Mouse (Mus musculus) CH12.LX (cell line): Measurements from ENCODE around the gene Cd151. TPM values are rescaled to one million over a fixed set of nuclear protein-coding genes. Genes with fewer than 3 reads are reported as not detected.

Experiments used
- DNase-seq: peaks from one replicate; pipeline ENCODE4 v3.0.0-alpha.2; 2013; ENCODE audit errors: extremely low read depth
- H3K27ac ChIP-seq: 2 replicates; pipeline ENCODE4 v1.5.1; 2012; ENCODE audit warnings: low read depth, mild to moderate bottlenecking, control low read depth, moderate library complexity; ENCODE audit not compliant: insufficient read depth
- H3K27me3 ChIP-seq: replicated peaks from 2 replicates; pipeline ENCODE3; 2012; ENCODE audit warnings: inconsistent platforms
- H3K36me3 ChIP-seq, 2 experiments: replicated peaks in 1 of 2; 2 replicates each; pipeline versions ENCODE3 to v1.6.1; 2012; ENCODE audit warnings: inconsistent platforms in 1 of 2, low read length in 1 of 2, mild to moderate bottlenecking in 1 of 2, mixed read lengths in 1 of 2, moderate library complexity in 1 of 2; ENCODE audit not compliant: control insufficient read depth in 1 of 2, insufficient read depth in 1 of 2
- H3K4me1 ChIP-seq, 2 experiments: 2 replicates each; pipeline ENCODE4 v1.6.1; 2012; ENCODE audit warnings: inconsistent platforms in 1 of 2, moderate library complexity in 1 of 2; ENCODE audit not compliant: insufficient read depth in 2 of 2, control insufficient read depth in 1 of 2
- H3K4me2 ChIP-seq: 2 replicates; pipeline ENCODE4 v1.6.1; 2012; ENCODE audit warnings: low read depth, mild to moderate bottlenecking, control low read depth; ENCODE audit not compliant: poor library complexity, insufficient read depth, severe bottlenecking
- H3K4me3 ChIP-seq, 3 experiments: fragments of 150-350 bp in 1 of 3; sonication (generic) in 1 of 3; replicated peaks in 1 of 3; 2 replicates each; pipeline versions ENCODE3 to v1.5.1; 2011 to 2012; ENCODE audit warnings: low read depth in 2 of 3, low read length in 2 of 3, mild to moderate bottlenecking in 2 of 3, moderate library complexity in 2 of 3, control low read depth in 1 of 3, improper control_type of control experiment in 1 of 3, inconsistent platforms in 1 of 3, mixed read lengths in 1 of 3; ENCODE audit not compliant: poor library complexity in 1 of 3
- H3K79me2 ChIP-seq: replicated peaks from 2 replicates; pipeline ENCODE4 v1.6.1; 2012; ENCODE audit warnings: mild to moderate bottlenecking, moderate library complexity; ENCODE audit not compliant: control insufficient read depth, poor library complexity, insufficient read depth, severe bottlenecking; ENCODE audit errors: extremely low read depth
- H3K9ac ChIP-seq: 2 replicates; pipeline ENCODE4 v1.6.1; 2012; ENCODE audit warnings: low read depth, mild to moderate bottlenecking, control low read depth, moderate library complexity; ENCODE audit not compliant: insufficient read depth
- H3K9me3 ChIP-seq: replicated peaks from 2 replicates; pipeline ENCODE3; 2012; ENCODE audit warnings: low read length, inconsistent platforms, mixed read lengths
- BHLHE40 ChIP-seq: IDR thresholded peaks from 2 replicates; pipeline ENCODE4 v1.6.1; 2011; ENCODE audit warnings: mild to moderate bottlenecking, low read depth, low read length, improper control_type of control experiment
- CHD1 ChIP-seq: IDR thresholded peaks from 2 replicates; pipeline ENCODE4 v1.6.1; 2012; ENCODE audit warnings: low read depth, low read length, improper control_type of control experiment, inconsistent platforms
- CHD2 ChIP-seq: IDR thresholded peaks from 2 replicates; pipeline ENCODE4 v1.6.1; 2011; ENCODE audit warnings: low read length, improper control_type of control experiment
- EP300 ChIP-seq: IDR thresholded peaks from 2 replicates; pipeline ENCODE4 v1.6.1; 2011; ENCODE audit warnings: low read length, improper control_type of control experiment
- GABPA ChIP-seq: IDR thresholded peaks from 2 replicates; pipeline ENCODE4 v1.6.1; 2012; ENCODE audit warnings: low read depth, low read length, improper control_type of control experiment, inconsistent platforms; ENCODE audit not compliant: insufficient replicate concordance
- HCFC1 ChIP-seq: IDR thresholded peaks from 2 replicates; pipeline ENCODE4 v1.6.1; 2012; ENCODE audit warnings: low read depth, mild to moderate bottlenecking, inconsistent platforms, low read length, improper control_type of control experiment
- IRF4 ChIP-seq: IDR thresholded peaks from 2 replicates; pipeline ENCODE4 v1.6.1; 2014; ENCODE audit warnings: low read depth, mild to moderate bottlenecking, inconsistent platforms, low read length, improper control_type of control experiment
- MAFK ChIP-seq: IDR thresholded peaks from 2 replicates; pipeline ENCODE4 v1.6.1; 2011; ENCODE audit warnings: low read length, improper control_type of control experiment; ENCODE audit not compliant: insufficient replicate concordance
- MAZ ChIP-seq: IDR thresholded peaks from 2 replicates; pipeline ENCODE4 v1.6.1; 2012; ENCODE audit warnings: low read depth, mild to moderate bottlenecking, inconsistent platforms, low read length, improper control_type of control experiment, moderate library complexity
- MEF2A ChIP-seq: IDR thresholded peaks from 2 replicates; pipeline ENCODE4 v1.6.1; 2014; ENCODE audit warnings: low read depth, mild to moderate bottlenecking, inconsistent platforms, low read length, improper control_type of control experiment, borderline replicate concordance
- MXI1 ChIP-seq: IDR thresholded peaks from 2 replicates; pipeline ENCODE4 v1.6.1; 2011; ENCODE audit warnings: mild to moderate bottlenecking, low read depth, low read length, improper control_type of control experiment
- NELFE ChIP-seq: IDR thresholded peaks from 2 replicates; pipeline ENCODE4 v1.6.1; 2011; ENCODE audit warnings: low read depth, low read length, improper control_type of control experiment
- PAX5 ChIP-seq: IDR thresholded peaks from 2 replicates; pipeline ENCODE4 v1.6.1; 2012; ENCODE audit warnings: low read length, inconsistent platforms, mixed read lengths
- POLR2A ChIP-seq: IDR thresholded peaks from 2 replicates; pipeline ENCODE4 v1.6.1; 2011; ENCODE audit warnings: low read depth, mild to moderate bottlenecking, improper control_type of control experiment, low read length
- RAD21 ChIP-seq: IDR thresholded peaks from 2 replicates; pipeline ENCODE4 v1.6.1; 2011; ENCODE audit warnings: low read depth, mild to moderate bottlenecking, low read length, improper control_type of control experiment, moderate library complexity
- RCOR1 ChIP-seq: conservative IDR thresholded peaks from 2 replicates; pipeline ENCODE4 v1.6.1; 2012; ENCODE audit warnings: low read depth, mild to moderate bottlenecking, inconsistent platforms, low read length, improper control_type of control experiment
- SIN3A ChIP-seq: IDR thresholded peaks from 2 replicates; pipeline ENCODE4 v1.6.1; 2012; ENCODE audit warnings: low read length, improper control_type of control experiment, inconsistent platforms
- UBTF ChIP-seq: IDR thresholded peaks from 2 replicates; pipeline ENCODE4 v1.6.1; 2012; ENCODE audit warnings: low read depth, mild to moderate bottlenecking, inconsistent platforms, low read length, improper control_type of control experiment, moderate library complexity
- USF2 ChIP-seq: conservative IDR thresholded peaks from 2 replicates; pipeline ENCODE4 v1.6.1; 2011; ENCODE audit warnings: low read depth, low read length, improper control_type of control experiment
- ZC3H11A ChIP-seq: IDR thresholded peaks from 2 replicates; pipeline ENCODE4 v1.6.1; 2012; ENCODE audit warnings: low read depth, mild to moderate bottlenecking, inconsistent platforms, low read length, improper control_type of control experiment
- ZMIZ1 ChIP-seq: IDR thresholded peaks from 2 replicates; pipeline ENCODE4 v1.6.1; 2012; ENCODE audit warnings: low read depth, mild to moderate bottlenecking, inconsistent platforms, low read length, improper control_type of control experiment
- ZNF384 ChIP-seq: IDR thresholded peaks from 2 replicates; pipeline ENCODE4 v1.6.1; 2012; ENCODE audit warnings: low read depth, low read length, improper control_type of control experiment, inconsistent platforms
- dilution Hi-C: fragments of 300-500 bp; cut with MboI; formaldehyde crosslinking; loops from 2 replicates; pipeline ENCODE4 v1.14.3; 2020; ENCODE audit warnings: low sequenced_read_pairs; ENCODE audit not compliant: extremely low pct_unique_long_range_greater_than_20kb, extremely low pct_ligation_motif_present
- in situ Hi-C: fragments of 300-500 bp; cut with MboI; formaldehyde crosslinking; loops from 3 replicates; pipeline ENCODE4 v1.14.3; 2019; ENCODE audit warnings: low sequenced_read_pairs, low pct_ligation_motif_present, low pct_unique_long_range_greater_than_20kb, mixed read lengths
- polyA plus RNA-seq: library from polyadenylated mRNA; unstranded; fragments of >175 nt; gene quantifications from 2 replicates; pipeline ENCODE4 v1.2.1, GENCODE M21; 2012; ENCODE audit warnings: low read depth; ENCODE audit not compliant: insufficient read length
- total RNA-seq, 2 experiments: library from RNA; depleted of rRNA; stranded (reverse); fragments of 300-350 nt in 1 of 2; fragments of >200 nt in 1 of 2; gene quantifications; 2 replicates each; pipeline ENCODE4 v1.2.3; 2012 to 2014

Cd151 gene
- total and polyA plus RNA-seq, 3 experiments = 10.6 to 21.1 (median 14.9) TPM

DNA sequence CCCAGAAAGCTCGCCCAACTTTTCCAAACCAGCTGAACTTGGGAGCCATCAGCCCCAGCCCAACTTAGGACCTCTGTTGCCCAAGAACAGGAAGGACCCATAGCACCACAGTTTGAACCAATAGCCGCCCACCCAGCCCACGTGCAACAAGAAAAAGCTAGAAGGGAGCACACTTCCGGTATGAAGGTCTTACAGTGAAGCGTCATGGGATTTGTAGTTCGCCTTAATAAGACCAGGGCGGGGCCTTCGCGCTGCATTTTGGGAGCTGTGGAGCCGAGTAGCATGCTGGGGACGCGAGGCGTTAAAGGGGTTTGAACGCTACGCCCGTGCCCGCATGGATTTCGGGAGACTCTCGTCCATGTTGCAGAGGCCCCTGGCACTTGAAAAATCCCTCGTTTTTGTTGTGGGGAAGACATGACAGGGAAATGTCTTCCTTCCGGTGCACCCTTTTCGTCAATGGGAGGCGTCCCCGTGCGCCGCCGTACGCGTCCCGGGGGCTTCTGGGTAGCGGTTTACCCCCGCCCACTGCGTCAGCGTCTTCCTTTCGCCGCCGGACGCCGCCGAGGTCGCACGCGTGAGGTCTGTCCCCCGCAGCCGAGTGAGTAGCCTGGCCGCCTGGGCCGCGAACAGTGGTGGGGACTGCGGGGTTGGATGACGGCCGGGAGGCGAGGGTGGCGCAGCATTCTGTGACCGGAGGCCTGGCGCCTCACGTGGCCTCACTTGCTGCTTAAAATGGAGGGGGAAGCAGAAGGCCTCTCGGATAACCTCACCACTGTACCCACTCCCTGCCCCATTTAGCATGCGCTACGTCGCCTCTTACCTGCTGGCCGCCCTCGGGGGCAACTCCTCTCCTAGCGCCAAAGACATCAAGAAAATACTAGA is 19.8 kb upstream of the Cd151 start, which contains the start of gene Rplp2 (continued):
- TF ChIP-seq NELFE = peak; percentile 98
- no peak for TF ChIP-seq UBTF
- TF ChIP-seq CHD1 = no peak
- no peak; the same call in 1 of the 2 replicates for TF ChIP-seq GABPA
- no peak for TF ChIP-seq RAD21
- peak; percentile 99 for TF ChIP-seq MXI1
- no peak for TF ChIP-seq IRF4
- TF ChIP-seq BHLHE40 = peak; percentile 73
- TF ChIP-seq SIN3A = peak; percentile 93
- no peak for TF ChIP-seq PAX5
- TF ChIP-seq MEF2A = no peak
- 0 out of 2 replicates have a peak, but pooled peaks have one; percentile 15 for TF ChIP-seq USF2
- TF ChIP-seq MAZ = 0 out of 2 replicates have a peak, but pooled peaks have one; percentile 20

DNA sequence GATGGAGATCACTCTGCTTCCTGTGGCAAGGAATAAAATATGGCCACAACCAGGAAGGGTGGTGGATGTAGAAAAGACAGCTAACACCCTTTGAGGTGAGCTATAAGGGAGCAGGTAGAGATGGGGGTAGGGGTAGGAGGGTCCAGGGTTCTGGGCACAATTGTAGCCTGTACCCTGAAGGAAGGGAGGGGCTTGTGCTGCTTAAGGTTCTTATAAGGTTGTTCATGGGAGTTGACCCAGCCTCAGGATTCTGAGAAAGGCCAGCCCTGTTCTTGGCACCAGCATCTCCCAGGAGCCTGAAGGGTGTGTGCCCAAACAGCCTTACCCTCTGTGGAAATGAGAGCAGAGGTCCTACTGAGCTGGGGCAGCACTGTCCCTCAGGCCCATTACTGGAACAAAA is 15.3 kb upstream of the Cd151 start:
- peaks cover 20% of the 10 kb centered on the region for H3K79me2 ChIP-seq
- no peak overlapping the region for H3K4me2 ChIP-seq
- dilution Hi-C loops (no loop called here), in situ Hi-C loops (loop anchor here (5.0 kb wide), 1 partner anchor 40 kb away; the partner anchor contains the start of gene Gatd1)
- H3K27me3 ChIP-seq = no peaks in the 10 kb centered on the region
- H3K9me3 ChIP-seq = no peaks in the 10 kb centered on the region
- H3K4me1 ChIP-seq = peaks cover 14 to 51% of the 10 kb centered on the region in 2 experiments
- TF ChIP-seq POLR2A = peak; percentile 51; the same call in 1 of the 2 replicates
- TF ChIP-seq ZC3H11A = no peak
- TF ChIP-seq GABPA = no peak
- 0 out of 2 replicates have a peak, but pooled peaks have one; percentile 5 for TF ChIP-seq MAFK
- no peak for TF ChIP-seq EP300
- TF ChIP-seq HCFC1 = no peak
- TF ChIP-seq ZNF384 = no peak
- TF ChIP-seq CHD2 = peak; percentile 6; the same call in 1 of the 2 replicates
- peak; percentile 70; the same call in 1 of the 2 replicates for TF ChIP-seq RCOR1
- peak; percentile 48; the same call in 1 of the 2 replicates for TF ChIP-seq ZMIZ1
- TF ChIP-seq, all 38 proteins: peak for 5
- no peak for DNase-seq
- peaks cover 33 to 43% of the 10 kb centered on the region in 2 experiments for H3K36me3 ChIP-seq
- H3K27ac ChIP-seq = no peak overlapping the region
- H3K4me3 ChIP-seq = no peak overlapping the region
- no peak overlapping the region for H3K9ac ChIP-seq
